Mouse (Mus musculus) ES-CJ7 (cell line): ENCODE measurements at regions not wholly inside any gene's neighbourhood (a gene's known extent, or its start where the extent isn't known, plus 50 kb on each side); places are given as distances from the start of the nearest gene placed in this dataset.
"Not testable (repeated sequence)": the region's sequence is repeated elsewhere in the genome, so short reads cannot be mapped to it uniquely, and the experiment has no call there.

Experiments used
- DNase-seq: peaks from one replicate; pipeline ENCODE4 v3.0.0; 2011; ENCODE audit warnings: low read depth, low spot score

GRCm38 (mm10) chr10:117449416-117450239 lies 69.8 kb upstream of the Cpsf6 start:
- DNase-seq: no peak

DNA sequence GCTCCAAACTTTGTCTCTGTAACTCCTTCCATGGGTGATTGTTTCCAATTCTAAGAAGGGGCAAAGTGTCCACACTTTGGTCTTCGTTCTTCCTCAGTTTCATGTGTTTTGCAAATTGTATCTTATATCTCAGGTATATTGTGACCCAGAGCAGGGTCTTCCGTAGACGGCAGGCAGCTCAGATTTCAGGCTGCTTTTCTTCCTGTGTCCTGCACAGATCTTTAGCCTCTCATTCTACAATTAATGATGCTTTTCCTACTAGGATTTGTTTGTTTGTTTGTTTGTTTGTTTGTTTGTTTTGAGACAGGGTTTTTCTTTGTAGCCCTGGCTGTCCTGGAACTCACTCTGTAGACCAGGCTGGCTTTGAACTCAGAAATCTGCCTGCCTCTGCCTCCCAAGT lies 69.0 kb upstream of the Cpsf6 start:
- DNase-seq: not testable (repeated sequence)

GRCm38 (mm10) chr10:117447626-117448025 lies 67.8 kb upstream of the Cpsf6 start:
- no peak for DNase-seq

DNA sequence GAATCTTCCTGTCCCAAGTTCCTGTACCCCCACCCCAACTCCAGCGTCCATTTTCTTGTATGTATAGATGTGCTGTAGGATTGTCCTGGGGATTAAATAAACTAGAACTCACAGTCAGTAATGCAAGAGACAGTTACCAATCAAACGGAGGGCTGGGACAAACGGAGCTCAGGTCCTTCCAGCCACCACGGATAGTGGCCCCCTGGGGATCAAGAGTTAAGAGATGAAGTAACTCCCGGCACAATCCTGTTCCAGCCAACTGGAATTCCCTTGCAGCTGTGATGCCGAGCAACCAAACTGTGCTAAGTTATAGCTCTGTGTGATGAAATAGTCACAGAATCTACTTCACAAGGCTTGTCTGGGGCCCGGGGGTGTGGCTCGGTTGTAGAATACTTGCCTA lies 67.4 kb upstream of the Cpsf6 start:
- no peak for DNase-seq

DNA sequence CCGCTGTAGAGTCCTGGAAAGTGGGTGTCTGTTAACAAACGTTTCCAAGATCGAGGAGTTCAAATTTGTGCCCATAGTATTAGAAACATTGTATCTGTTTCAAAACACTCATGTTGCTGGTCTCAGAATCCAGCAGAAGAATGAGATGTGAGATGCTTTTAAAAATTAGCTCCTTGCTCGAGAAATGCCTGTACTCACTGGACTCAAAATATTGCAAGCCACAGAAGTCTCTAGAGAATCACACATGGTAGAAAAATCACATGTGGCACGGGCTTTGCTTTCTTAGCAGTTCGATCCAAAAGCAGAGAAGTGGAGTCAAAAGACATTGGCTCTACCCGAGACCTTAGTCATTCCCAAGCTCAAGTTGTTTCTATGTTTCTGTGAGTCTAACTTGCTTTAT lies 67.0 kb upstream of the Cpsf6 start:
- no peak for DNase-seq

- no peak for DNase-seq
Observed at GRCm38 (mm10) chr10:117445801-117446490, 66.1 kb upstream of the Cpsf6 start.

GRCm38 (mm10) chr10:117445181-117445790 lies 65.5 kb upstream of the Cpsf6 start:
- DNase-seq: no peak

- no peak for DNase-seq
Observed at GRCm38 (mm10) chr10:117444761-117445160, 64.9 kb upstream of the Cpsf6 start.

DNA sequence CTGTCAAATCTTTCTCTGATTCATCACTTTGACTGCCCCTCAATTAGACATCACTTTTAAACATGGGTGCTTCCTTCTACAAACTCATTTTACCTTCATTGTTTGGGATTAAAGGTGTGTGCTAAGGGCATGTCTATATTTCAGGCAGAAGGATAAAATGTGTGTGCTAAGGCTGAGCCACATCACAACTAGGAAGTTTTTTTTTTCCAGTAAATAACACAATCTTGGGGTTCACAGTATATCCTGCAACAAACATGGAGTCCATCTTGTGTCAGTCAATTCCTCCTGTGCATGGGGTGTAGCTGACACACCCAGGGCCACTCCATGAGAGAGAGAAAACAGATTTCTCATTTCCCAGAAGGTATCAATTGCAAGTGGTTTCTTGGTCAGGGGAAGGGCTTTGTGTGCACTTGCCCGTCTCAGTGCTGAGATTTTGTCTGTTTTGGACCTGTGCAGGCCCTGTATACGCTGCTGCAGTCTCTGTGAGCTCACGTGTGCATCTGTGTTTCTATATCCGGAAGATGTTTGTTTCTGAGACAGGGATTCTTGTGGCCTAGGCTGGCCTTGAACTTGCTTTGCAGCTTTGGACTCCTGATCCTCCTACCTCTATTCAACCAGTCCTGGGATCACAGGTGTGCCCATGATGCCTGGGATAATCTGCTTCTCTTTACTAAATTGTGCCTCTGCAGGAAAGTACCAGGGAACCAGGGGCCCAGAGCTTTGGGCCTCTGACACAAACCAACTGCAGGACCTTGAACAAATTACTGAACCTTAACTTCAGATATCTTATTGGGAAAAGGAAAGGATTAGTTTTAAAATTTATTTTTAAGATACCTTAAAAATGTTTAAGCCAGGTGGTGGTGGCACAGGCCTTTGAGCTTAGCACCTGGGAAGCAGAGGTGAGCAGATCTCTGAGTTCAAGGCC lies 63.9 kb upstream of the Cpsf6 start:
- no peak for DNase-seq

DNA sequence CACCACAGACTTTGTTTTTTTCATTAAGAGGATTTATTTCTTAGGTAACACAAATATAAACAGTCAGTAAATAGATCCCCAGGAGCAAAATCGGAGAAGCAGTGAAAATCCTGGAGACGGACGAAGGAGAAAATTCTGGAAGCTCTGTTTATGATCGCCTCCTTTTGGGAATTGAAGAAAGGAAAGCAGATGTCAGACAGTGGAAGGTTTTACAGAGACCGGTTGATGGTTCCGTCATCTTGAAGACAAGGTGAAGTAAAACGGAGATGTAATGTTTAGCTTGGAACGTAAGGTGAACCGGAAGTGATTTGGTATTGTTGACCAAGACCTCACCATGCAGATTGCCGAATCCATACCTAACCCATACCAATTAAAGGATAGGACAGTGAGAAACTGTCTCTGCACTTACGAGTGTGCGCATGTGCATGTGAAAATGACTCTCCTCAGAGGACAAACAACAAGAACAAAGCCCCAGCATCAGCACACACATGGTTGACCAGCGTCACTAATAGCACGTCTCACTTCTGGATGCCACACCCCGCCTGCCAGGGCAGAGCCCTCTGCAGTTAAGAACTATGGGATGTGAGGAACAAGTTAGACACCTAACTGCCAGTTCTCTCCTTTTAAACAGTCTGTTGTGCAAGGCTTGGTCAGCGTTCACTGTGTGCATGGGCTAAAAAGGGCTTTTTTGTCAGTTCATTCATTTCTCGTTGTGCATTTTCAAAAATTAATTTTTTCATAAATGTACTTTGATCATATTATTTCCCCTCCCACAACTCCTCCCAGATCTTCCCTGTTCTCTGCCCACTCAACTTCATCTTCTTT lies 62.4 kb upstream of the Cpsf6 start:
- no peak for DNase-seq

DNA sequence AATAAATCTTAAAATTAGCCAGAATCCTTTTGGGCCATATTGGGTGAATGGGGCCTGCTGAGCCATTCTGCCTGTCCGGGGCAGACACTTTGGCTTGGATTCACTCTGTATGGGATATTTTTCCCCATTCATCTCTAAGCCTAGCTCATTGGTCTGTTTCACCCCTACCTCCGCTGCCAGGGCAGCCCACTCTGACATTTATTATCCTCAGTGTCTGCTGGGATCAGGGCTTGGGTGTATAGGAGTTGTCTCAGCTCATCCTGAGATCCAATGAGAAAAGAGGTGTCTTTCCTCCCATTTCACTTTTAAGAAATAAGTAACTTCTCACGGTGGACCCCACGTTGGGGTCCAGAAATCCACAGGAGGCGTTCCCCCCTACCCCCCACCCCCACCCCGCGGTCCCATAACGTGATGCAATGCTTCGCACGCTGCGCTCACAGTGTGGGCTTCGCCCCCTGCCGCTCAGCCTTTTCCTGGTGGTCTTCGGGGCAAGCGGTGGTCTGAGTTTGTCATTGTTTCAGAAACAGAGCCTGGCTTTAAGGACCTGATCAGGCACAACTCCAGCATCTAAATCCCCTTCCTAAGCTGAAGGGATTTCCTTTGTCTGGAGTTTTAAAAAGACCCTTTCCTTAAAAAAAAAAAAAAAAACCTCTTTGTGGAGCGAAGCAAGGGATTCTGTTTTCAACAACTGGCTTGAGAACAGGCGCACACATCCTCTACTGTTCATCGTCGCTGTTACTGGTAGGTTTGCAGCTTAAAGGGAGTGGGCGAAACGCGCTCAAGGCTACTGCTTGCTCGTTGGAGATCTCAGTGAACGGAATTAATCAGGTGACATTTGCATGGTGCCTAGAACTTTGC lies 61.5 kb upstream of the Cpsf6 start:
- DNase-seq: no peak

DNA sequence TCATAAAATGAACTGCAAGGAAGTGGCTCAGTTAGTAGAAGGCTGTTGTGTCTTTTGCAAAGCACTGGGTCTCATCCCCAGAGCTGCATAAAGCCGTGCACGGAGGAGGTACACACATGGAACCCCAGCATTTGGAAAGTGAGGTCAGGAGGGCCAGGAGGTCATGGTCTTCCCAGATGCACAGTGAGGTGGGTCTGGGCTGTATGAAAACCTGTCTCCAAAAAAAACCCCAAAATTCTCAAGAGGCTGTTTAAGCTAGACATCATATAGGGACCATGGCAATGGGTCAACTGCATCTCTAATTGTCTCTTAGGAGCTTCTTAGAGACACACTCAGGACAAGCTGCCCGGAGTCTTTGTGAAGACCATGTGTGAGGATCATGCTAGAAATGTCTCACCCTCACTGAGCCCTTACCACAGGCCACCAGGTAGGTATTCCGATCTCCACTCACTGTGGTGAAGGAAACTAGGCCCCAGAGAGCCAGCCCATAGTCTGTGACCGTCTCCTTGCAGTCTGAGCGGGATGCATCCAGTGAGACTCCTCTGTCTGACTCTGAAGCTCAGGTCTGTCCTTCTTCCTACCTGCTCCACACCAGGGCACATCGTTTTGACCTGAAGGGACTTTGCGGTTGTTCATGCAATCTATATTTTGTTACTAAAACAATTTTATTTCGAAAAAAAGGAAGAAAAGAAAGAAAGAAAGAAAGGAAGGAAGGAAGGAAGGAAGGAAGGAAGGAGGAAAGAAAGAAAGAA lies 60.6 kb upstream of the Cpsf6 start:
- no peak for DNase-seq

DNA sequence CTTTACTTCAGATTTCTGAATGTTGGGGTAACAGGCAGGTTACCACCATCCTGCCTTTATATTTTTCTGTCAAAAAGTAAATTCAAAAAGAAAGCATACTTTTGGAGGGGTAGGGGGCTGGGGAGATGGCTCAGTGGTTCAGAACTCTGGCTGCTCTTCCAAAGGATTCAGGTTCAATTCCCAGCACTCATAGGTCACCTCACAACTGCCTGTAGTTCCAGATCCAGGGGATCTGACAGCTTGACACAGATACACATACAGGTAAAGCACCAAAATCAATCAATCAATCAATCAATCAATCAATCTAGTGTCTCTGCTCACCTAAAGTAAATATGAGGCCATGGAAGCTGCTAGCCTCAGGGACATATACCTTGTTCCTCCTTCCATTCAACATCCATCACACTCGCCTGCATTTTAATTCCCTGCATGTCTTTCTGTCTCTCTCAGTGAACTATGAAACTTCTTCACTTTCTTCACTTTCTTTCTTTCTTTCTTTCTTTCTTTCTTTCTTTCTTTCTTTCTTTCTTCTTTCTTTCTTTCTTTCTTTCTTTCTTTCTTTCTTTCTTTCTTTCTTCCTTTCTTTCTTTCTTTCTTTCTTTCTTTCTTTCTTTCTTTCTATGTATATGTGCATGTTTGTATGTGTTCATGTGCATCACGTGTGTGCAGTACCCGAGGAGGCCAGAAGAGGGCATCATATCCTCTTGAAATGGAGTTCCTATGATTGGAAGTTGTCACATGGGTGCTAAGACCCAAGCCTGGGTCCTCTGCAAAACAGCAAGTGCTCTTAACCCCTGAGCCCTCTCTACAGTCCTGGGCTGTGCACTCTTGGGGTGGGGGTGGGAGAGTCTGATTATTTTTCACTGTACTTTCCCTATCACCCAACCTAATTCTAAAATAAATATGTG lies 59.6 kb upstream of the Cpsf6 start:
- peak; percentile 48 for DNase-seq

DNA sequence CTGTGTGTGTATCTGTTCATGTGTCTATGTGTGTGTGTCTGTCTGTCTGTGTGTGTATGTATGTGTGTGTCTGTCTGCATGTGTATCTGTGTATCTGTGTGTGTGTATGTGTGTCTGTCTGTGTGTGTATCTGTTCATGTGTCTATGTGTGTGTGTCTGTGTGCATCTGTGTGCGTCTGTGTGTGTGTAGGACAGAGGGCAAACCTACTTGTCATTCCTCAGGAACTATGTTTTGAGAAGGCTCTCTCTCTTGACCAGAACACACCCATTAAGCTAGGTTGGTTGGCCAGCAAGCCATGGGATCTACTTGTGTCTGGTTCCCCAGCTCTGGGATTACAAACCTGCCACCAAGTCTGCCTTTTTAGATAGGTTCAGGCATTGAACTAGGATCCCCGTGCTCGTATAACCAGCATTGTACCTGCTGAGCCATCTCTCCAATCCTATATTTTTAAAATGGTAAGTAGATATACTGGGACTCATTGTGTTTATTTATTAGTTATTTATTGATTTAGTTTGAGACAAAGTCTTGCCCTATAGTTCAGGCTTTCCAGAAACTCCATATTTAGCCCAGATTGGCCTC lies 58.9 kb upstream of the Cpsf6 start:
- DNase-seq: no peak

DNA sequence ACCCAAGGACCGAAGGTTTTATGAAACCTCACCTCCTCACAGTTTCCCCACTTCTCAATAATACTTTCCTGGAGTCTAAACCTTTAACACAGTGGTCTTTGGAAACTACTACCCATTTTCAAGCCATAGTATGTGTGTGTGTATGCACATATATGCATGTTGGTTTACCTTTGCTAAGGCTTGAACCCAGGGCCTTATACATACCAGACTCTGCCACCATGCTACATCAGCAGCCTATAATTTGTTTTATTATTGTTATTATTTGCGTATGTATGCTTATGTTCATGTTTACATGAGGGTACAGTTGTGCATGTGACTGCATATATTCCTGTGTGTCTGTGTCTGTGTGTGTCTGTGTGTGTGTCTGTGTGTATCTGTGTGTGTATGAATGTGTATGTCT lies 58.2 kb upstream of the Cpsf6 start:
- DNase-seq: no peak

DNA sequence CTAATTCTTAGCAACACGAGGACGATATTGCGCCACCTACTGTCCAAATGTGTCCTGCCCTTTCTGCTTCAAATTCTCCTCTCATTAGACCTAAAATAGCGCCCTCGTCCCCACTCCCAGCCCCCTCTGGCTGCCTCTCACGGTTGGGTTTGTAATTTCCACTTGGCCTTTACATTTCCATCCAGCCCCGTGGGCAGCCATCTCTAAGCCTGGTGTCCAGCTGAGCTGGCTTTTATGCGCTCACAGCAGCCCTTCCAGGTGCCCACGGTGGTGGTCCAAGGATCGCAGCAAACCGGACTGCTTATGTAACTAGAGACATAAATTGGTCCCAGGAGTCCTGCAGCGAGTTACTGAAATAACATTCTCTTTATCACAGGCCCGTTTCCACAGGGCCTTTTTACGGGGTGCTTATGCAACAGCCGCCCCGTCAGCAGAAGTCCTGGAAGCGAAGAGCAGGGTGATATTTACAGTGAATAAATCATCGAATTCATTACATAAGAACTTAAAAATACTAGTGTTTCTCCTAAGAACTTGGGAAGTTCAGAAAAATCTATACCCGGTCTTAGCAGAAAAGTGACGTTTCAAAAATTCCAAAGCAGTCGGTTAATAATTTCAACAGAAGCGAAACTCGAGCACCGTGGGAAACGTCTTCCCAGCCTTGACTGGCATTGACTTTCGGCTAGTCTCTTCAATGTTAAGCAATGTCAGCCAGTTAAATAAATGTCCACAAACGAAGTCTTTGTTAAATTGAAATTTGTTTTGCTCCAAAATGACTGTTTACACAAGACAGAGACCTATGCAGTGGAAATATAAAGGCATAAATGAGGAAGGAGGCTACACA lies 57.3 kb upstream of the Cpsf6 start:
- DNase-seq: peak; percentile 90
